Mouse (Mus musculus): ENCODE results near the gene Gng12.

GRCm38 (mm10) chr6:66890349-66891158 lies 5.6 kb upstream of the Gng12 start:
- TF ChIP-seq EP300 (optimal IDR thresholded peaks at IDR 0.05), result no peak
- TF ChIP-seq CTCF (IDR thresholded peaks at IDR 0.05; ENCODE audit: low read depth), result no peak

Data from stomach, postnatal 0 days (tissue).